Mouse (Mus musculus) E14TG2a.4 (cell line): Measurements from ENCODE around the gene Smox.

Source experiments
- H3K27me3 ChIP-seq: 2 replicates; pipeline ENCODE4 v1.6.1; 2014; ENCODE audit warnings: low read length, control low read depth; ENCODE audit not compliant: insufficient read depth
- H3K36me3 ChIP-seq: 2 replicates; pipeline ENCODE4 v1.6.1; 2014; ENCODE audit warnings: low read length, control low read depth; ENCODE audit not compliant: insufficient read depth
- H3K4me1 ChIP-seq: replicated peaks from 2 replicates; pipeline ENCODE4 v1.6.1; 2014; ENCODE audit warnings: low read depth, low read length, control low read depth
- H3K4me3 ChIP-seq: replicated peaks from 2 replicates; pipeline ENCODE4 v1.5.1; 2014; ENCODE audit warnings: mild to moderate bottlenecking, low read length
- H3K9me3 ChIP-seq: 2 replicates; pipeline ENCODE4 v1.6.1; 2014; ENCODE audit warnings: low read length, control low read depth
- CTCF ChIP-seq: conservative IDR thresholded peaks from 2 replicates; pipeline ENCODE4 v1.5.1; 2014; ENCODE audit warnings: low read length
- NANOG ChIP-seq: IDR thresholded peaks from 2 replicates; pipeline ENCODE4 v1.6.1; 2014; ENCODE audit warnings: borderline replicate concordance, low read length, mixed read lengths
- POU5F1 ChIP-seq: IDR thresholded peaks from 2 replicates; pipeline ENCODE4 v1.6.1; 2014; ENCODE audit warnings: low read length, borderline replicate concordance

Gene Smox

GRCm38 (mm10) chr2:131545386-131546307 is 54.4 kb downstream of the Smox start:
- H3K36me3 ChIP-seq, result no peaks in the 10 kb centered on the region
- H3K27me3 ChIP-seq, result peaks cover 71% of the 10 kb centered on the region
- H3K4me1 ChIP-seq, result peaks cover 28% of the 10 kb centered on the region
- TF ChIP-seq CTCF, result peak; percentile 84
- no peak for TF ChIP-seq NANOG
- H3K4me3 ChIP-seq, result peak overlapping the region; percentile 79
- H3K9me3 ChIP-seq, result no peaks in the 10 kb centered on the region

GRCm38 (mm10) chr2:131546308-131546700 is 55.0 kb downstream of the Smox start:
- TF ChIP-seq CTCF (no peak), NANOG (no peak), POU5F1 (no peak)
- Histone ChIP-seq H3K9me3 (no peaks in the 10 kb centered on the region), H3K4me1 (peaks cover 28% of the 10 kb centered on the region), H3K36me3 (no peaks in the 10 kb centered on the region), H3K27me3 (peaks cover 76% of the 10 kb centered on the region), H3K4me3 (peak overlapping the region; percentile 79)

- H3K36me3 ChIP-seq, result no peaks in the 10 kb centered on the region
- H3K4me3 ChIP-seq, result peak overlapping the region; percentile 79; the same call in 1 of the 2 replicates
- H3K9me3 ChIP-seq, result no peaks in the 10 kb centered on the region
- TF ChIP-seq NANOG (no peak), POU5F1 (no peak), CTCF (no peak)
- H3K27me3 ChIP-seq, result peaks cover 76% of the 10 kb centered on the region
- peaks cover 26% of the 10 kb centered on the region for H3K4me1 ChIP-seq
Measured at GRCm38 (mm10) chr2:131546745-131547408, 55.6 kb downstream of the Smox start.

GRCm38 (mm10) chr2:131548330-131548729 is 57.0 kb downstream of the Smox start:
- no peaks in the 10 kb centered on the region for H3K36me3 ChIP-seq

GRCm38 (mm10) chr2:131549090-131549489 is 57.8 kb downstream of the Smox start:
- Histone ChIP-seq H3K4me3 (no peak overlapping the region), H3K4me1 (peaks cover 26% of the 10 kb centered on the region), H3K36me3 (no peaks in the 10 kb centered on the region), H3K27me3 (peaks cover 88% of the 10 kb centered on the region), H3K9me3 (no peaks in the 10 kb centered on the region)
- TF ChIP-seq NANOG (no peak), CTCF (no peak), POU5F1 (no peak)

More at GRCm38 (mm10) chr2:131548330-131548729, 57.0 kb downstream of the Smox start:
- H3K9me3 ChIP-seq, result no peaks in the 10 kb centered on the region
- TF ChIP-seq CTCF, result no peak
- no peak for TF ChIP-seq POU5F1
- no peak for TF ChIP-seq NANOG
- H3K27me3 ChIP-seq, result peaks cover 90% of the 10 kb centered on the region
- H3K4me1 ChIP-seq, result peaks cover 26% of the 10 kb centered on the region
- H3K4me3 ChIP-seq, result no peak overlapping the region

GRCm38 (mm10) chr2:131550474-131550873 is 59.2 kb downstream of the Smox start:
- TF ChIP-seq POU5F1, result no peak
- TF ChIP-seq CTCF, result no peak
- TF ChIP-seq NANOG, result no peak
- H3K36me3 ChIP-seq, result no peaks in the 10 kb centered on the region
- no peak overlapping the region for H3K4me3 ChIP-seq
- H3K9me3 ChIP-seq, result no peaks in the 10 kb centered on the region
- peaks cover 25% of the 10 kb centered on the region for H3K4me1 ChIP-seq
- H3K27me3 ChIP-seq, result peaks cover 94% of the 10 kb centered on the region

GRCm38 (mm10) chr2:131550906-131551305 is 59.6 kb downstream of the Smox start:
- no peak overlapping the region for H3K4me3 ChIP-seq
- H3K27me3 ChIP-seq, result peaks cover 94% of the 10 kb centered on the region
- peaks cover 21% of the 10 kb centered on the region for H3K4me1 ChIP-seq
- H3K36me3 ChIP-seq, result no peaks in the 10 kb centered on the region
- TF ChIP-seq NANOG (no peak), CTCF (no peak), POU5F1 (no peak)
- no peaks in the 10 kb centered on the region for H3K9me3 ChIP-seq

- H3K9me3 ChIP-seq, result no peaks in the 10 kb centered on the region
- H3K4me1 ChIP-seq, result peaks cover 13% of the 10 kb centered on the region; the same call in 1 of the 2 replicates
- TF ChIP-seq NANOG (no peak), CTCF (no peak), POU5F1 (no peak)
- no peaks in the 10 kb centered on the region for H3K36me3 ChIP-seq
- H3K27me3 ChIP-seq, result peaks cover 92% of the 10 kb centered on the region
- no peak overlapping the region for H3K4me3 ChIP-seq
Measured at GRCm38 (mm10) chr2:131551701-131552620, 60.7 kb downstream of the Smox start.
